Mouse (Mus musculus): ENCODE results near the gene Hs2st1. TPM values are rescaled to one million over a fixed set of nuclear protein-coding genes. Genes with fewer than 3 reads are reported as not detected.

The Hs2st1 gene
- polyA plus RNA-seq, 1 experiment from 2014 or later, result 16.9 TPM

GRCm38 (mm10) chr3:144550659-144551058, 19.3 kb downstream of the Hs2st1 start:
- H3K27me3 ChIP-seq (ENCODE audit: control insufficient read depth, insufficient read depth, low read length), result no peaks in the 10 kb centered on the region
- 90% methylated on average over 5 of the region's 5 CpGs for WGBS
- no peaks in the 10 kb centered on the region for H3K36me3 ChIP-seq (ENCODE audit: control insufficient read depth, insufficient read depth, low read length)
- H3K27ac ChIP-seq (ENCODE audit: low read depth, low read length), result no peak overlapping the region
- H3K4me2 ChIP-seq (replicated peaks; ENCODE audit: low read depth, low read length), result no peak overlapping the region
- H3K9me3 ChIP-seq (ENCODE audit: control insufficient read depth, low read length), result no peaks in the 10 kb centered on the region
- no peaks in the 10 kb centered on the region for H3K4me1 ChIP-seq (ENCODE audit: control insufficient read depth, insufficient read depth, low read length)
- ATAC-seq (ENCODE audit: low FRiP score, low TSS enrichment), result no peak
- no peak overlapping the region for H3K9ac ChIP-seq (ENCODE audit: low read depth, low read length)
- no peak overlapping the region for H3K4me3 ChIP-seq (ENCODE audit: low read length)

GRCm38 (mm10) chr3:144550036-144550435, 19.9 kb downstream of the Hs2st1 start:
- H3K27ac ChIP-seq (ENCODE audit: low read depth, low read length), result no peak overlapping the region
- H3K9me3 ChIP-seq (ENCODE audit: control insufficient read depth, low read length), result no peaks in the 10 kb centered on the region
- no peak for ATAC-seq (ENCODE audit: low FRiP score, low TSS enrichment)
- H3K4me3 ChIP-seq (ENCODE audit: low read length), result no peak overlapping the region
- H3K27me3 ChIP-seq (ENCODE audit: control insufficient read depth, insufficient read depth, low read length), result no peaks in the 10 kb centered on the region
- H3K9ac ChIP-seq (ENCODE audit: low read depth, low read length), result no peak overlapping the region
- H3K36me3 ChIP-seq (ENCODE audit: control insufficient read depth, insufficient read depth, low read length), result no peaks in the 10 kb centered on the region
- H3K4me1 ChIP-seq (ENCODE audit: control insufficient read depth, insufficient read depth, low read length), result no peaks in the 10 kb centered on the region
- WGBS, result 92% methylated on average over 5 of the region's 5 CpGs
- no peak overlapping the region for H3K4me2 ChIP-seq (replicated peaks; ENCODE audit: low read depth, low read length)

GRCm38 (mm10) chr3:144548186-144548845, 21.7 kb downstream of the Hs2st1 start:
- no peak overlapping the region for H3K9ac ChIP-seq (ENCODE audit: low read depth, low read length)
- no peaks in the 10 kb centered on the region for H3K4me1 ChIP-seq (ENCODE audit: control insufficient read depth, insufficient read depth, low read length)
- no peak overlapping the region for H3K4me2 ChIP-seq (replicated peaks; ENCODE audit: low read depth, low read length)
- H3K4me3 ChIP-seq (ENCODE audit: low read length), result no peak overlapping the region
- no peaks in the 10 kb centered on the region for H3K27me3 ChIP-seq (ENCODE audit: control insufficient read depth, insufficient read depth, low read length)
- WGBS, result 88% methylated on average over 7 of the region's 7 CpGs
- no peak overlapping the region for H3K27ac ChIP-seq (ENCODE audit: low read depth, low read length)
- no peaks in the 10 kb centered on the region for H3K36me3 ChIP-seq (ENCODE audit: control insufficient read depth, insufficient read depth, low read length)
- ATAC-seq (ENCODE audit: low FRiP score, low TSS enrichment), result no peak
- H3K9me3 ChIP-seq (ENCODE audit: control insufficient read depth, low read length), result no peaks in the 10 kb centered on the region

- no peak for ATAC-seq (ENCODE audit: low FRiP score, low TSS enrichment)
- H3K27ac ChIP-seq (ENCODE audit: low read depth, low read length), result no peak overlapping the region
- WGBS, result 38% methylated on average over 4 of the region's 4 CpGs
- H3K4me1 ChIP-seq (ENCODE audit: control insufficient read depth, insufficient read depth, low read length), result no peaks in the 10 kb centered on the region
- H3K36me3 ChIP-seq (ENCODE audit: control insufficient read depth, insufficient read depth, low read length), result no peaks in the 10 kb centered on the region
- H3K9me3 ChIP-seq (ENCODE audit: control insufficient read depth, low read length), result no peaks in the 10 kb centered on the region
- no peaks in the 10 kb centered on the region for H3K27me3 ChIP-seq (ENCODE audit: control insufficient read depth, insufficient read depth, low read length)
- H3K4me2 ChIP-seq (replicated peaks; ENCODE audit: low read depth, low read length), result no peak overlapping the region
- no peak overlapping the region for H3K4me3 ChIP-seq (ENCODE audit: low read length)
- no peak overlapping the region for H3K9ac ChIP-seq (ENCODE audit: low read depth, low read length)
Measured at GRCm38 (mm10) chr3:144546490-144546889, 23.5 kb downstream of the Hs2st1 start.

- Histone ChIP-seq H3K27me3 (ENCODE audit: control insufficient read depth, insufficient read depth, low read length) (no peaks in the 10 kb centered on the region), H3K4me2 (replicated peaks; ENCODE audit: low read depth, low read length) (no peak overlapping the region), H3K9ac (ENCODE audit: low read depth, low read length) (no peak overlapping the region), H3K27ac (ENCODE audit: low read depth, low read length) (no peak overlapping the region), H3K36me3 (ENCODE audit: control insufficient read depth, insufficient read depth, low read length) (no peaks in the 10 kb centered on the region), H3K4me3 (ENCODE audit: low read length) (no peak overlapping the region), H3K4me1 (ENCODE audit: control insufficient read depth, insufficient read depth, low read length) (no peaks in the 10 kb centered on the region), H3K9me3 (ENCODE audit: control insufficient read depth, low read length) (no peaks in the 10 kb centered on the region)
- 48% methylated on average over 4 of the region's 4 CpGs for WGBS
- ATAC-seq (ENCODE audit: low FRiP score, low TSS enrichment), result no peak
Measured at GRCm38 (mm10) chr3:144545832-144546231, 24.1 kb downstream of the Hs2st1 start.

- H3K27me3 ChIP-seq (ENCODE audit: control insufficient read depth, insufficient read depth, low read length), result no peaks in the 10 kb centered on the region
- no peak overlapping the region for H3K9ac ChIP-seq (ENCODE audit: low read depth, low read length)
- no peak overlapping the region for H3K4me2 ChIP-seq (replicated peaks; ENCODE audit: low read depth, low read length)
- H3K36me3 ChIP-seq (ENCODE audit: control insufficient read depth, insufficient read depth, low read length), result no peaks in the 10 kb centered on the region
- no peaks in the 10 kb centered on the region for H3K9me3 ChIP-seq (ENCODE audit: control insufficient read depth, low read length)
- 88% methylated on average over 7 of the region's 7 CpGs for WGBS
- no peak overlapping the region for H3K4me3 ChIP-seq (ENCODE audit: low read length)
- no peak overlapping the region for H3K27ac ChIP-seq (ENCODE audit: low read depth, low read length)
- no peak for ATAC-seq (ENCODE audit: low FRiP score, low TSS enrichment)
- no peaks in the 10 kb centered on the region for H3K4me1 ChIP-seq (ENCODE audit: control insufficient read depth, insufficient read depth, low read length)
Measured at GRCm38 (mm10) chr3:144545152-144545551, 24.8 kb downstream of the Hs2st1 start.

- no peak overlapping the region for H3K27ac ChIP-seq (ENCODE audit: low read depth, low read length)
- no peak for ATAC-seq (ENCODE audit: low FRiP score, low TSS enrichment)
- no peaks in the 10 kb centered on the region for H3K4me1 ChIP-seq (ENCODE audit: control insufficient read depth, insufficient read depth, low read length)
Measured at GRCm38 (mm10) chr3:144541906-144542438, 28.0 kb downstream of the Hs2st1 start.

GRCm38 (mm10) chr3:144540805-144541204, 29.2 kb downstream of the Hs2st1 start:
- Histone ChIP-seq H3K9ac (ENCODE audit: low read depth, low read length) (no peak overlapping the region), H3K36me3 (ENCODE audit: control insufficient read depth, insufficient read depth, low read length) (no peaks in the 10 kb centered on the region), H3K27me3 (ENCODE audit: control insufficient read depth, insufficient read depth, low read length) (no peaks in the 10 kb centered on the region), H3K9me3 (ENCODE audit: control insufficient read depth, low read length) (no peaks in the 10 kb centered on the region), H3K4me2 (replicated peaks; ENCODE audit: low read depth, low read length) (no peak overlapping the region), H3K4me3 (ENCODE audit: low read length) (no peak overlapping the region), H3K27ac (ENCODE audit: low read depth, low read length) (no peak overlapping the region), H3K4me1 (ENCODE audit: control insufficient read depth, insufficient read depth, low read length) (no peaks in the 10 kb centered on the region)
- no peak for ATAC-seq (ENCODE audit: low FRiP score, low TSS enrichment)
- WGBS, result 84% methylated on average over 3 of the region's 3 CpGs

More at GRCm38 (mm10) chr3:144541906-144542438, 28.0 kb downstream of the Hs2st1 start:
- Histone ChIP-seq H3K4me3 (ENCODE audit: low read length) (no peak overlapping the region), H3K36me3 (ENCODE audit: control insufficient read depth, insufficient read depth, low read length) (no peaks in the 10 kb centered on the region), H3K9me3 (ENCODE audit: control insufficient read depth, low read length) (no peaks in the 10 kb centered on the region), H3K4me2 (replicated peaks; ENCODE audit: low read depth, low read length) (no peak overlapping the region), H3K9ac (ENCODE audit: low read depth, low read length) (no peak overlapping the region), H3K27me3 (ENCODE audit: control insufficient read depth, insufficient read depth, low read length) (no peaks in the 10 kb centered on the region)
- 74% methylated on average over 6 of the region's 6 CpGs for WGBS

GRCm38 (mm10) chr3:144539051-144539450, 30.9 kb downstream of the Hs2st1 start:
- Histone ChIP-seq H3K27ac (ENCODE audit: low read depth, low read length) (no peak overlapping the region), H3K4me1 (ENCODE audit: control insufficient read depth, insufficient read depth, low read length) (no peaks in the 10 kb centered on the region), H3K27me3 (ENCODE audit: control insufficient read depth, insufficient read depth, low read length) (no peaks in the 10 kb centered on the region), H3K9ac (ENCODE audit: low read depth, low read length) (no peak overlapping the region), H3K4me2 (replicated peaks; ENCODE audit: low read depth, low read length) (no peak overlapping the region), H3K36me3 (ENCODE audit: control insufficient read depth, insufficient read depth, low read length) (no peaks in the 10 kb centered on the region), H3K9me3 (ENCODE audit: control insufficient read depth, low read length) (no peaks in the 10 kb centered on the region), H3K4me3 (ENCODE audit: low read length) (no peak overlapping the region)
- WGBS, result 78% methylated on average over 3 of the region's 3 CpGs
- no peak for ATAC-seq (ENCODE audit: low FRiP score, low TSS enrichment)

All from kidney, embryonic 14.5 days (tissue).